Mouse (Mus musculus) spleen, adult 10 weeks (tissue): Measurements from ENCODE around the gene Pds5a. TPM values are rescaled to one million over a fixed set of nuclear protein-coding genes. Genes with fewer than 3 reads are reported as not detected.

ENCODE experiments used
- polyA plus RNA-seq: library from polyadenylated mRNA; stranded (reverse); fragments of 350-450 nt; fragmentation: Illumina TruSeq; extraction: RNeasy Lipid Tissue Mini Kit (QIAGEN cat#74804); gene quantifications from one replicate; pipeline ENCODE4 v1.2.3, GENCODE M21; 2015; ENCODE audit warnings: low replicate concordance; ENCODE audit not compliant: insufficient read depth

The Pds5a gene
- polyA plus RNA-seq, result 231 TPM

GRCm38 (mm10) chr5:65697836-65698758 is at the start of gene Pds5a:
Gene Pds5a (minus strand): TSS chr5:65698273.

Other genes with a start within 250 kb of the Pds5a start
- not detected for gene Gm43552, start 205.4 kb downstream of the Pds5a start, polyA plus RNA-seq
- gene Smim14, start 161.1 kb downstream of the Pds5a start, polyA plus RNA-seq, result 242 TPM
- 92.0 TPM for gene Ube2k, start 161.0 kb downstream of the Pds5a start, polyA plus RNA-seq
- gene N4bp2, start 65.2 kb upstream of the Pds5a start, polyA plus RNA-seq, result 46.0 TPM
- gene Rhoh, start 162.9 kb upstream of the Pds5a start, polyA plus RNA-seq, result 58.2 TPM
- 1.1 TPM for gene Chrna9, start 236.6 kb upstream of the Pds5a start, polyA plus RNA-seq